Comparison of ENCODE assay signal across 29 mouse cellular contexts in the genomic region with DNA sequence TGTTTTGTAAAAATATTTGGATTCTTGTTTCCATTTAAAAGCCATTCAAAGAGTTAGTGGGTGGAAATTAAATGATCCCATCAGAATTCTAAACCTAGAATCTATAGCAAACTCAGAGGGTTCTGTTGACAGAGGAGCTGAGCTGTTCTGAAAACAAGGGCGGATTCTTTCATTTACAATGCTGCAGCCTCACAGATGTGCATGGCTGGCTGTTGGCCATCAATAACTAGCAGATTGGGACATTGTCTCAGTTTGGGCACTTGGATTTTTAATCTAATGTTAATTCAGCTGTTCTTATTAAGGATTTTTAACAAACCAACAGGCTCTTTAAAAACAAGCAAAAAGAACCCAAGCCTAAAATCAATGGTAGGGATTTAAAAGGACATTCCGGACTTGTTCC.
DNase-seq lines count a peak whose midpoint lies in the region; ATAC-seq lines count a peak whose summit lies in the region.
"Had no signal": no experiment of that assay in that cellular context is flagged by ENCODE, and none has a peak within 500 bp of the region (broad histone marks: within the 10 kb centered on the region; RNA-seq: fewer than 3 reads in every experiment).

No protein-coding gene starts in this region.

- H3K4me2 ChIP-seq in midbrain, embryonic 11.5 days, result no peak overlapping the region
- no peak overlapping the region for H3K4me2 ChIP-seq in midbrain, embryonic 14.5 days (ENCODE audit: low read length)
- H3K4me2 ChIP-seq: embryonic facial prominence, embryonic 12.5 days; embryonic facial prominence, embryonic 15.5 days; heart, embryonic 13.5 days; hindbrain, embryonic 14.5 days had no signal

- H3K27me3 ChIP-seq in midbrain, embryonic 11.5 days (ENCODE audit: control insufficient read depth, insufficient read depth, low read length), result no peaks in the 10 kb centered on the region
- H3K27me3 ChIP-seq in midbrain, embryonic 14.5 days (ENCODE audit: control insufficient read depth, insufficient read depth, low read length), result no peaks in the 10 kb centered on the region
- H3K27me3 ChIP-seq: CH12.LX; embryonic facial prominence, embryonic 12.5 days; embryonic facial prominence, embryonic 15.5 days; heart, embryonic 13.5 days had no signal

- no peak for ATAC-seq in midbrain, embryonic 11.5 days (ENCODE audit: low FRiP score)
- ATAC-seq in midbrain, embryonic 14.5 days (ENCODE audit: low FRiP score, low TSS enrichment), result no peak
- ATAC-seq: forebrain, embryonic 14.5 days; forebrain, postnatal 0 days; hindbrain, postnatal 0 days; Patski had no signal

- WGBS in midbrain, embryonic 11.5 days, result 60% methylated on average over 2 of the region's 2 CpGs
- WGBS in midbrain, embryonic 14.5 days, result 63% methylated on average over 2 of the region's 2 CpGs

- H3K9me3 ChIP-seq in midbrain, embryonic 11.5 days (ENCODE audit: control insufficient read depth, low read length), result no peaks in the 10 kb centered on the region
- no peaks in the 10 kb centered on the region for H3K9me3 ChIP-seq in midbrain, embryonic 14.5 days (ENCODE audit: control insufficient read depth, low read length)
- H3K9me3 ChIP-seq: embryonic facial prominence, embryonic 12.5 days; embryonic facial prominence, embryonic 15.5 days; G1E; heart, embryonic 10.5 days; heart, embryonic 13.5 days had no signal

- no peaks in the 10 kb centered on the region for H3K36me3 ChIP-seq in midbrain, embryonic 11.5 days (ENCODE audit: control insufficient read depth, insufficient read depth, low read length)
- no peaks in the 10 kb centered on the region for H3K36me3 ChIP-seq in midbrain, embryonic 14.5 days (ENCODE audit: control insufficient read depth, insufficient read depth, low read length)
- H3K36me3 ChIP-seq: embryonic facial prominence, embryonic 12.5 days; embryonic facial prominence, embryonic 15.5 days; G1E; heart, embryonic 10.5 days; heart, embryonic 13.5 days had no signal

- peak; percentile 54 for DNase-seq in layer of hippocampus, adult 11-12 months (ENCODE audit: low spot score)
- DNase-seq in layer of hippocampus, postnatal 10 days (ENCODE audit: low spot score in 2 of 2), result no peak
- DNase-seq in layer of hippocampus, adult 9-11 months, result peak; percentile 60
- DNase-seq in layer of hippocampus, postnatal 36 days, result no peak
- DNase-seq in midbrain, embryonic 11.5 days (ENCODE audit: low spot score, missing footprints), result peak; percentile 44
- no peak for DNase-seq in midbrain, embryonic 14.5 days
- DNase-seq: adrenal gland, postnatal 10 days; adrenal gland, postnatal 36 days; B cell, adult 2 months; cerebellum, adult 11 months; cerebellum, adult 2 months; cerebellum, adult 9-11 months; cerebellum, postnatal 25 days; forebrain, postnatal 0 days; gastrocnemius, postnatal 10 days; gastrocnemius, postnatal 36 days; heart, adult 2 months; heart, postnatal 14 days; heart, postnatal 4 days had no signal

- H3K4me3 ChIP-seq in midbrain, embryonic 11.5 days (ENCODE audit: low read depth, low read length), result no peak overlapping the region
- no peak overlapping the region for H3K4me3 ChIP-seq in midbrain, embryonic 14.5 days (replicated peaks; ENCODE audit: low read depth, low read length)
- H3K4me3 ChIP-seq: embryonic facial prominence, embryonic 12.5 days; embryonic facial prominence, embryonic 15.5 days; heart, adult 2 months; heart, embryonic 10.5 days; heart, embryonic 13.5 days had no signal

- no peak overlapping the region for H3K27ac ChIP-seq in midbrain, embryonic 11.5 days (ENCODE audit: low read depth, low read length)
- H3K27ac ChIP-seq in midbrain, embryonic 14.5 days (replicated peaks; ENCODE audit: low read depth, low read length), result no peak overlapping the region
- H3K27ac ChIP-seq: embryonic facial prominence, embryonic 12.5 days; embryonic facial prominence, embryonic 15.5 days; heart, adult 2 months; heart, embryonic 10.5 days; heart, embryonic 13.5 days; hindbrain, embryonic 14.5 days; hindbrain, postnatal 0 days had no signal

- H3K9ac ChIP-seq in midbrain, embryonic 11.5 days (ENCODE audit: low read length), result no peak overlapping the region
- H3K9ac ChIP-seq in midbrain, embryonic 14.5 days (replicated peaks; ENCODE audit: low read length), result no peak overlapping the region
- H3K9ac ChIP-seq: embryonic facial prominence, embryonic 12.5 days; embryonic facial prominence, embryonic 15.5 days; forebrain, postnatal 0 days; heart, embryonic 13.5 days; hindbrain, embryonic 14.5 days had no signal

- no peaks in the 10 kb centered on the region; the same call in 1 of the 2 replicates for H3K4me1 ChIP-seq in midbrain, embryonic 11.5 days (ENCODE audit: control insufficient read depth, insufficient read depth, low read length)
- no peaks in the 10 kb centered on the region for H3K4me1 ChIP-seq in midbrain, embryonic 14.5 days (ENCODE audit: control insufficient read depth, insufficient read depth, low read length)
- H3K4me1 ChIP-seq: embryonic facial prominence, embryonic 12.5 days; embryonic facial prominence, embryonic 15.5 days; heart, embryonic 13.5 days had no signal

Comparison
In these comparisons a context has a peak if more than half of its experiments do, and no peak if none do; other contexts are left out.
1. DNase-seq: peak in layer of hippocampus, adult 11-12 months (single experiment), layer of hippocampus, adult 9-11 months (single experiment) and midbrain, embryonic 11.5 days (single experiment); none in layer of hippocampus, postnatal 10 days (0 of 2), layer of hippocampus, postnatal 36 days (0 of 2) and midbrain, embryonic 14.5 days (single experiment).